Mouse (Mus musculus) cerebellum, postnatal 4 days (tissue): Measurements from ENCODE around the gene Rpusd4.

Experiments
- DNase-seq, 2 experiments: peaks; one replicate each; pipeline ENCODE4 v3.0.0; 2022; ENCODE audit warnings: low spot score in 2 of 2, mixed read lengths in 1 of 2

Rpusd4 gene

GRCm38 (mm10) chr9:35286351-35286750 is 18.7 kb downstream of the Rpusd4 start:
- no peak for DNase-seq

DNA sequence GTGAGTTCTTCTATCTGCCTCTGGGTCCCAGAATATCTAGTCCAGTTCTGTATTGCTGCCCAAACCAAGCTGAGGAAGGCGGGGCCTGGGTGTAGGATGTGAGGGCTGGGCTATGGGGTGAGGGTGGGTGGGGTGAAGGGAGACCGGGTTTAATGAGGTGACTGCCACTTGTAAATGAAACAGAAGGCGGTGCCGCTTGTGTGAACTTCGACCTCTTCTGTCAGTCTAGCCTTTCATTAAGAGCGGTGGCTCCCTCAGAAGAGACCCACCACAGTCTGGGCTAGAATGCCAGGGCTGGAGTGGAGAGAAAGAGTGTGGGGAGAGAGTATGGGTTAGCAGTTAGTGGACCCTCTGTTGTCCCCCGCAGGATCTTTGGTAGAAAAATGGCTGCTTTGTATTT is 22.3 kb downstream of the Rpusd4 start:
- DNase-seq, result no peak

DNA sequence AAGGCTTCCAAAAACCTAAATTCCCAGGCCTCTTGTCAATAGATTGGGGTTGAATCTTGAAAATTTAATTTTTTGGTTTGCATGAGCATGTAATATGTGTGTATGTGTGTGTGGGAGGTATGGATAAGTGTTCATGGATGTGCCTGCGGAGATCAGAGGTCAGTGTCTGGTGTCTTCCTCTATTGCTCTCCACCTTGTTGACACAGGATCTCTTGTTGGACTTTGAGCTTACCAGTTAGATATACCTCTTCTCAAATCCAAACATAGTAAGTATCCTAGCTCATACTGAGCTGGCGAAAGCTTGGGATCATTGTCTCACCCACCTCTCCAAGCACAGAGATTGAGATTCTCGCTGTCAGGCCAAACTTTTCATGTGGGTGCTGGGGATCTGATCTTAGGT is 22.8 kb downstream of the Rpusd4 start:
- DNase-seq, result no peak

DNA sequence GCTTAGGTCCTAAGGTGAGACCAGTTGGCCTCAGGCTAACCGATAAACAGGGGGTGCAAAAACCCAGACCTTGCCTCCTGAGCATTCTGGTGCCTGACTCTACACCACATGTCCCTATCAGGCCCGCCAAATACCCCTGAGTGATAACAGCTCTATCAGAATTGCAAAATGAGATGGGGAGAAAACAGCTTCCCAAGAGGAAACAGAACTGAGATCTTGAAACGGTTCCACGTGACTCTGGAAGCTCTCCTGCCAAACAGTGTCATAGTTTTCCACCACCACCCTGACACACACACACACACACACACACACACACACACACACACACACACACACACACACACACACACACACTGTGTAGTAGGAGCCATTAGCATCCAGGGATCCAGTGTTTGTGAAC is 23.3 kb downstream of the Rpusd4 start:
- DNase-seq, result no peak

- DNase-seq, result no peak
Measured at GRCm38 (mm10) chr9:35293465-35293864, 25.8 kb downstream of the Rpusd4 start.

- DNase-seq, result no peak
Measured at GRCm38 (mm10) chr9:35297791-35298190, 30.1 kb downstream of the Rpusd4 start.

- DNase-seq, result no peak
Measured at GRCm38 (mm10) chr9:35302172-35302571, 34.5 kb downstream of the Rpusd4 start.

DNA sequence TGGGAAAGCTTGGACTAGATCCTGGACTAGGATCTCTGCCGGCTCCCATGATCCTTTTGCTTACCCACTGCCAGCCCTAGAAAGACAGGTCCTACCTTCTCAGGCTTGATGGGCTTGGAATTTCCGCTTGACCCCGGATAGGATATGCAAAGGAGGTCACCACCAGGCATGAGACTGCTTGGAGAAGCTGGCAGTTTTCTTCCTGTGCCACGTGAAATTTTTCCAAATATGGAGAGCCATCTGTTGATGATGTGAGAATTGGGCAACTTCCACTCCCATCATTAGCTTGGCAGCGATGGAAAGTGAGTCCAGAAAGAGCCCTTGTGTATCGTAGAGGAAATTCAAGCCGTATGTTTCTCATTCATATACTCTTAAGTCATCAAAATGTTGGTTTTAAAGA is 39.8 kb downstream of the Rpusd4 start:
- DNase-seq, result no peak

DNA sequence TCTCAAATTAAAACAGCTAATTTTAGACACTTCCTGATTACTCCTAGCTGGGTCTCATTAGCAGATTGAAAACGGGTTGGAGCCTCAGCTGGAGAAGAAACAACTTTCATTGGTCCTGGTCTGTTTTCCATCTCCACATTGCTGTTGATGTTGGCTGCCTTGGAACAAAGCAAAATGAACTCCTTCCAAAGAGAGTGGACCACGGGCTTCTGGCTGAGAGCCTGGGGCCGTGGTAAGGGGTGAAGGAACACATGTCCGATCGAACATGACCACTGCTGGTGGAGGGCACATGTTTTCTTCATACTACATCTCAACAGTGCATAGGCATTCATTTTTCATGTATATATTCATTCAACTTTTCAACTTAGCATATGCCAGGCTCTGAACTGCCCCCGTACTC is 42.7 kb downstream of the Rpusd4 start:
- DNase-seq, result no peak

- no peak for DNase-seq
Measured at GRCm38 (mm10) chr9:35312516-35312915, 44.9 kb downstream of the Rpusd4 start.

GRCm38 (mm10) chr9:35313601-35314000 is 45.9 kb downstream of the Rpusd4 start:
- no peak for DNase-seq

DNA sequence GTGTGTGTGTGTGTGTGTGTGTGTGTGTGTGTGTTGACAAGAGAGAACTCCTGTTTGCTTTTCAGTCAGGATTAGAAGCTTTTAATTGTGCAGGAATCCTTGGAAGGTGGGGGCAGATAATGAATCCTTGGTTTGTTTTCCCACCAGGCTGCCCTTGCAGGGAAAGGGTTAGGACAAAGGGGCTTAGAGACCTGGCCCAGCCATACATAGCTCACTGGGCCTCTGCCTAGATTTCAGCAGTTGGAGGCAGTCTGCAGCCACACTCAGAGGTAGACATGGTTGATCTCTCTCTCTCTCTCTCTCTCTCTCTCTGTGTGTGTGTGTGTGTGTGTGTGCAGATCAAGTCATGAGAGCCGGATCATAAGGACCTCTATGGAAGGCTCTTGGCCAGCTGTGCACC is 46.6 kb downstream of the Rpusd4 start:
- DNase-seq, result no peak

DNA sequence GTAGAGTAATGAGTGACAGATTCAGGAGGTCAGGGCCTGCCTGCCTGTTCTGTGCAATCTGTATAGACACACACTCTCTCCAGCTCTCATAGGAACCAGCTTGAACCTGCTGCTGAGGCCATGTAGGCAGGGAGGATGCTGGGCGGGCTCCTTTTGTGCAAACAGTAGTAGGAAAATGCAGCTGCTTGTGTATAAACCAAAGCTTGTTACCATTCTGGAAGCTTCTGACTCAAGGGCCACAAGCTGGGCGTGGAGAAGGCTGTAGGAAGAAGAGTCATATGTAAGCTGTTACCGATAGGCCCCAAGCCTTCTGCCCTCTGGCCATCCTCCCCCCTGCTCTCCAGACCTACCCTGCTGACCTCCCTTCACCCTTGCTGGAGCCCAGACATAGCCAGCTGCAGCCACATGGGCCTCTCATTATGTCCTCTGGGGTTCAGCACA is 49.1 kb downstream of the Rpusd4 start:
- no peak for DNase-seq

DNA sequence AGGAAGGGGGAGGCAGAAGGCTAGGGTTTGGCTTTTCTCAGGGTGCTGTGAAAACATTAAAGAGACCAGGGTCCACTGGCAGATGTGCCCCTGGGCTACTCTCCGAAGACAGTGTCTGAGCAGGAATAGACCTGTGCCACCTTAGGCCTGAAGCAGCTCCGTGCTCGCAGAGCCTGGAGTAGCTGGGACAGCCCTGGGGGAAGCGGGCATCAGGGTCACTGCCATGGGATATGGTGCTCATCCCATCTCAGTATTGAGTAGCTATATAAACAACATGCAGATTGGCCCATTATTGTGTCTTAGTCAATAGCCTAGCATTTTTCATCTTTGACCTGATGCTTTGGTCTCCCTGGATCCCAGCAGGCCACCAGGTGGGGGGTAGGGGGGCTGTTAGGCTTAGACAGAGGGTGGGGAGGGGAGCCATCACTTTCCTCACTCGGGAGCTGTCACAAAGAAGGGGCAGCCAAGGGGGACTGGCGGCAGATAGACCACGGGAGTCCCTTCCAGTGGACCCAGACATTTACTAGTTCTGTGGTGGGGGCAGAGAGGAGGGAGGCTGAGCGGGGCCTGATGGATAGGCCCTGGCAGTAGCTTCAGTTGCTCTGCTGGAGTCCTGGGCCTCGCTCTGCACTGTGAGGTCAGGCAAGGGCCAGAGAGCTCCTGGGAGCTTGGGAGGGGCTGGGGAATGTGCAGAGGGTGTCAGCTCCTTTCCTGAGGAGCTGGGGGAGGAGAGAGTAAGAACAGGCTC is 49.7 kb downstream of the Rpusd4 start:
- DNase-seq, result no peak

DNA sequence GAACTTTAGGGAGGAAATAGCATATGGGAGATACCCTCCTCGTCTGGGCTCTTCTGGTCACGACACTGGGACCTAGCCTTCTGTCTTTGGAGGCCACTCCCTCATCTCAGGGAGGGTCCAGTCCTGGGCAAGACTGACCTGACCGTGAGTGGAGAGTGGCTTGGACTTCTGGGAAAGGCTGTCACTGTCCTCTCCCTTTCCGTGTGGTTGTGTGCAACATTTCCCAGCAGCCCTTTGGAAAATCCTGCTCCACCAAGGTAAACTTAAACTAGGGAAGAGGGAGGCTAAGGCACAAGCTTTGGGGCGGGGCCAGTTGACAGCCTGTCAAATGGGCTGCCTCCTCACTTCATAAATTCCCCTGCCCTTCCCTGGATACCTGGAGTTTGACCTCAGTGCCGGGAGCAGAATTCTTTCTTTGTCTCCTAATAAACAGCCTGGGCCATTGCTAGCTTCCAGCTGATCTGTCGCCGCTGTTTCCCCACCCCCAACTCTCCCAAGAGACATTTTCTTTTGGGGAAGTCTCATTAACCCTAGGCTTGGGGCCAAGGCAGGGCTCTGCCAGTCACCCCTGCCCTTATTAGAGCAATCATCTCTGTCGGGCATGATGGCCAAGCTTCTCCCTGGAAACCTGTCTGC is 51.0 kb downstream of the Rpusd4 start:
- no peak for DNase-seq

- no peak for DNase-seq
Measured at GRCm38 (mm10) chr9:35320288-35320687, 52.6 kb downstream of the Rpusd4 start.

DNA sequence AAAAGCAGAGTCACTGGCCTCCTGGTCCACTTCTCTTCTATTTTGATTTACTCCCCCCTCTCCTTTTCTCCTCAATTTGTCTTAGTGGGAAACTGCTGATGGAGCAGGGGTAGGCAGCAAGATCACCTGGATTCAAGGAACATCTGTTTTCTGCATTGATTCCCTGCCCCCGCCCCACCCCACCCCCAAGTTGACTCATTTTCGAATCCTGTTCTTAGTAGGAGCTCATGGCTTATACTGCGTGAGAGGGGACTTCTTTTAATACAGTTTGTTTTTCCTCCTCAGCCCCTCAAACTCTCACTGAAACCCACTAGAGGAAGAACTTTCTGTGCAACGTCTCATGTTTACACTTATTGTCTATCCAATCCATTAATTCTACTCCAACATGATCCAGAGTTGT is 56.3 kb downstream of the Rpusd4 start:
- no peak for DNase-seq

GRCm38 (mm10) chr9:35324571-35324970 is 56.9 kb downstream of the Rpusd4 start:
- no peak for DNase-seq

DNA sequence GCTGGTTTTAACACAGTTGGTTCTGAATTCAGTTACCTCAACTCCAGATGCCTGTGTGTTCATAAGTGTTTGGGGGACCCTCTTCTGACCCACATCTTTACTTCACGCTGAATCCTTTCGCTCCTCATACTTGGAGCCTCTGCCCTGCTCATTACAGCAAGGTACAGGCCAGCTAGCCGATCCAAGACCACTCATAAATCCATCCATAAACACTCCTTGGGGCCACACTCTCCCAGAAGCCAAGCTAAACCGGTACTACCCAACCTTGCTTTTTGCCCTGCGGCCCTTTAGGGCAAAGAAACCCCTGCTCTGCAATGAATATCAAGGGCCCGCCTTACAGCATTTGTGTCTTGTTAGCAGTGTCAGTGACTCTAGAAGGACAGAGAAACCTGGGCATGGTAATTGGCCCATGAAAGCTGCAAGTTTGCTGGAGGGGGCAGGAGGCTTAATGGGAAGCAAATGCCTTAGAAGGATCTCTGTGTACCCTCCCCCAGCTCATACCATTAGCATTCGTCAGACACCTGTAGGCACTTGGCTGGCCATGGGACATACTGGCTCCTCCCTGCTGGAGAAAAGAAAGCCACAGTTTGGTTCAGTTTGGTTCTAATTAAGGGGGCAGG is 59.1 kb downstream of the Rpusd4 start:
- DNase-seq, result no peak
